Mouse (Mus musculus): Measurements from ENCODE around the gene Atf7. TPM values are rescaled to one million over a fixed set of nuclear protein-coding genes. Genes with fewer than 3 reads are reported as not detected.

The Atf7 gene
- polyA plus RNA-seq, 1 experiment from 2014 or later: 20.1 TPM

- peaks cover 37% of the 10 kb centered on the region for H3K4me1 ChIP-seq
- H3K27me3 ChIP-seq: no peaks in the 10 kb centered on the region
- peak within 1 kb of the TSS; percentile 97 for H3K27ac ChIP-seq (replicated peaks)
- peak within 1 kb of the TSS; percentile 71 for H3K4me3 ChIP-seq
- H3K36me3 ChIP-seq: peaks cover 25% of the 10 kb centered on the region
- ATAC-seq (ENCODE audit: low FRiP score, low read depth): peak; percentile 89
- peak within 1 kb of the TSS; percentile 79 for H3K9ac ChIP-seq (replicated peaks)
- H3K9me3 ChIP-seq: no peaks in the 10 kb centered on the region
- H3K4me2 ChIP-seq (replicated peaks): peak within 1 kb of the TSS; percentile 92
- under 1% methylated on average over 60 of the region's 60 CpGs for WGBS
These were observed 107.0 kb downstream of the Atf7 start, which contains the start of gene Tarbp2 for GRCm38 (mm10) chr15:102517976-102518858. Gene Tarbp2, plus strand, starts transcription at chr15:102518192.

GRCm38 (mm10) chr15:102517631-102517975 is 107.7 kb downstream of the Atf7 start:
- 0% methylated on average over 10 of the region's 10 CpGs for WGBS
- H3K4me3 ChIP-seq: peak overlapping the region; percentile 71
- H3K9ac ChIP-seq (replicated peaks): peak overlapping the region; percentile 79
- no peak for ATAC-seq (ENCODE audit: low FRiP score, low read depth)
- H3K4me2 ChIP-seq (replicated peaks): peak overlapping the region; percentile 92
- H3K4me1 ChIP-seq: peaks cover 43% of the 10 kb centered on the region
- H3K27me3 ChIP-seq: no peaks in the 10 kb centered on the region
- peaks cover 21% of the 10 kb centered on the region for H3K36me3 ChIP-seq
- no peaks in the 10 kb centered on the region for H3K9me3 ChIP-seq
- H3K27ac ChIP-seq (replicated peaks): peak overlapping the region; percentile 91

GRCm38 (mm10) chr15:102516728-102517404 is 108.4 kb downstream of the Atf7 start, which contains the start of gene Map3k12:
Gene Map3k12, minus strand, starts transcription at chr15:102517064.
- H3K36me3 ChIP-seq: peaks cover 14% of the 10 kb centered on the region
- no peaks in the 10 kb centered on the region for H3K9me3 ChIP-seq
- H3K27ac ChIP-seq (replicated peaks): peak within 1 kb of the TSS; percentile 97
- H3K27me3 ChIP-seq: no peaks in the 10 kb centered on the region
- H3K4me2 ChIP-seq (replicated peaks): peak within 1 kb of the TSS; percentile 92
- under 1% methylated on average over 43 of the region's 43 CpGs for WGBS
- H3K4me1 ChIP-seq: peaks cover 50% of the 10 kb centered on the region
- H3K9ac ChIP-seq (replicated peaks): peak within 1 kb of the TSS; percentile 79
- peak within 1 kb of the TSS; percentile 71 for H3K4me3 ChIP-seq
- peak; percentile 25 for ATAC-seq (ENCODE audit: low FRiP score, low read depth)

GRCm38 (mm10) chr15:102516293-102516692 is 109.0 kb downstream of the Atf7 start:
- H3K4me1 ChIP-seq: peaks cover 56% of the 10 kb centered on the region
- peaks cover 8% of the 10 kb centered on the region for H3K36me3 ChIP-seq
- under 1% methylated on average over 12 of the region's 12 CpGs for WGBS
- no peaks in the 10 kb centered on the region for H3K27me3 ChIP-seq
- peak overlapping the region; percentile 79 for H3K9ac ChIP-seq (replicated peaks)
- peak overlapping the region; percentile 91 for H3K27ac ChIP-seq (replicated peaks)
- H3K4me3 ChIP-seq: peak overlapping the region; percentile 71
- no peaks in the 10 kb centered on the region for H3K9me3 ChIP-seq
- peak overlapping the region; percentile 92 for H3K4me2 ChIP-seq (replicated peaks)
- ATAC-seq (ENCODE audit: low FRiP score, low read depth): no peak; the same call in 1 of the 2 replicates

GRCm38 (mm10) chr15:102515791-102516190 is 109.5 kb downstream of the Atf7 start:
- WGBS: 41% methylated on average over 4 of the region's 4 CpGs
- Histone ChIP-seq H3K9me3 (no peaks in the 10 kb centered on the region), H3K36me3 (peaks cover 3% of the 10 kb centered on the region; the same call in 1 of the 2 replicates), H3K27ac (replicated peaks) (peak overlapping the region; percentile 91), H3K4me1 (peaks cover 61% of the 10 kb centered on the region), H3K4me3 (peak overlapping the region; percentile 71), H3K9ac (replicated peaks) (peak overlapping the region; percentile 79), H3K27me3 (no peaks in the 10 kb centered on the region), H3K4me2 (replicated peaks) (peak overlapping the region; percentile 92)
- ATAC-seq (ENCODE audit: low FRiP score, low read depth): no peak

GRCm38 (mm10) chr15:102515261-102515660 is 110.0 kb downstream of the Atf7 start:
- Histone ChIP-seq H3K9me3 (no peaks in the 10 kb centered on the region), H3K27ac (replicated peaks) (no peak overlapping the region), H3K4me3 (peak overlapping the region; percentile 71), H3K27me3 (no peaks in the 10 kb centered on the region), H3K4me2 (replicated peaks) (peak overlapping the region; percentile 92), H3K4me1 (peaks cover 63% of the 10 kb centered on the region), H3K36me3 (no peaks in the 10 kb centered on the region), H3K9ac (replicated peaks) (no peak overlapping the region)
- no peak for ATAC-seq (ENCODE audit: low FRiP score, low read depth)
- WGBS: 90% methylated on average over 2 of the region's 2 CpGs

GRCm38 (mm10) chr15:102513004-102513403 is 112.3 kb downstream of the Atf7 start:
- H3K36me3 ChIP-seq: no peaks in the 10 kb centered on the region; the same call in 1 of the 2 replicates
- no peaks in the 10 kb centered on the region for H3K9me3 ChIP-seq
- peak overlapping the region; percentile 41; the same call in 1 of the 2 replicates for H3K9ac ChIP-seq (replicated peaks)
- ATAC-seq (ENCODE audit: low FRiP score, low read depth): no peak
- peak overlapping the region; percentile 92 for H3K27ac ChIP-seq (replicated peaks)
- H3K27me3 ChIP-seq: no peaks in the 10 kb centered on the region
- peak overlapping the region; percentile 71 for H3K4me2 ChIP-seq (replicated peaks)
- WGBS: 74% methylated on average over 3 of the region's 3 CpGs
- peaks cover 63% of the 10 kb centered on the region for H3K4me1 ChIP-seq
- no peak overlapping the region for H3K4me3 ChIP-seq

GRCm38 (mm10) chr15:102512471-102512870 is 112.8 kb downstream of the Atf7 start:
- no peak for ATAC-seq (ENCODE audit: low FRiP score, low read depth)
- Histone ChIP-seq H3K27ac (replicated peaks) (peak overlapping the region; percentile 92), H3K36me3 (peaks cover 4% of the 10 kb centered on the region; the same call in 1 of the 2 replicates), H3K4me3 (no peak overlapping the region), H3K4me1 (peaks cover 63% of the 10 kb centered on the region), H3K9me3 (no peaks in the 10 kb centered on the region), H3K27me3 (no peaks in the 10 kb centered on the region), H3K9ac (replicated peaks) (peak overlapping the region; percentile 41; the same call in 1 of the 2 replicates), H3K4me2 (replicated peaks) (peak overlapping the region; percentile 71)

- H3K27me3 ChIP-seq: no peaks in the 10 kb centered on the region
- H3K4me1 ChIP-seq: peaks cover 63% of the 10 kb centered on the region
- peak overlapping the region; percentile 41 for H3K9ac ChIP-seq (replicated peaks)
- peak overlapping the region; percentile 71 for H3K4me2 ChIP-seq (replicated peaks)
- H3K36me3 ChIP-seq: peaks cover 7% of the 10 kb centered on the region; the same call in 1 of the 2 replicates
- peak overlapping the region; percentile 92 for H3K27ac ChIP-seq (replicated peaks)
- WGBS: 30% methylated on average over 5 of the region's 5 CpGs
- no peak overlapping the region for H3K4me3 ChIP-seq
- no peak for ATAC-seq (ENCODE audit: low FRiP score, low read depth)
- no peaks in the 10 kb centered on the region for H3K9me3 ChIP-seq
These were observed 113.3 kb downstream of the Atf7 start for GRCm38 (mm10) chr15:102512010-102512409.

GRCm38 (mm10) chr15:102511285-102511833 is 113.9 kb downstream of the Atf7 start:
- Histone ChIP-seq H3K9ac (replicated peaks) (peak overlapping the region; percentile 41; the same call in 1 of the 2 replicates), H3K4me2 (replicated peaks) (peak overlapping the region; percentile 71), H3K4me3 (0 out of 2 replicates have a peak overlapping the region, but pooled peaks have one; percentile 54), H3K27ac (replicated peaks) (peak overlapping the region; percentile 92), H3K4me1 (peaks cover 63% of the 10 kb centered on the region), H3K9me3 (no peaks in the 10 kb centered on the region), H3K27me3 (no peaks in the 10 kb centered on the region), H3K36me3 (peaks cover 9% of the 10 kb centered on the region; the same call in 1 of the 2 replicates)
- 0 out of 2 replicates have a peak, but pooled peaks have one; percentile 10 for ATAC-seq (ENCODE audit: low FRiP score, low read depth)
- 9% methylated on average over 6 of the region's 6 CpGs for WGBS

GRCm38 (mm10) chr15:102510590-102511284 is 114.5 kb downstream of the Atf7 start:
- Histone ChIP-seq H3K4me1 (peaks cover 58% of the 10 kb centered on the region), H3K4me3 (peak overlapping the region; percentile 54), H3K4me2 (replicated peaks) (peak overlapping the region; percentile 71), H3K9ac (replicated peaks) (peak overlapping the region; percentile 67), H3K36me3 (peaks cover 9% of the 10 kb centered on the region; the same call in 1 of the 2 replicates), H3K27ac (replicated peaks) (peak overlapping the region; percentile 92), H3K9me3 (no peaks in the 10 kb centered on the region), H3K27me3 (no peaks in the 10 kb centered on the region)
- WGBS: 4% methylated on average over 34 of the region's 34 CpGs
- peak; percentile 95 for ATAC-seq (ENCODE audit: low FRiP score, low read depth)
